Mouse (Mus musculus) heart, postnatal 4 days (tissue): ENCODE data around the gene Sept1. TPM values are rescaled to one million over a fixed set of nuclear protein-coding genes. Genes with fewer than 3 reads are reported as not detected.
A peak's percentile ranks its signal among the peaks of the same experiment; 100 is the strongest.

Experiments used
- DNase-seq: peaks from one replicate; pipeline ENCODE4 v3.0.0; 2021
- total RNA-seq, 2 experiments: library from RNA; stranded (reverse); gene quantifications; 2 replicates each; pipeline ENCODE4 v1.2.3; 2021

Gene Sept1
- total RNA-seq, 2 experiments from 2014 or later: 11.2 to 12.1 TPM

DNA sequence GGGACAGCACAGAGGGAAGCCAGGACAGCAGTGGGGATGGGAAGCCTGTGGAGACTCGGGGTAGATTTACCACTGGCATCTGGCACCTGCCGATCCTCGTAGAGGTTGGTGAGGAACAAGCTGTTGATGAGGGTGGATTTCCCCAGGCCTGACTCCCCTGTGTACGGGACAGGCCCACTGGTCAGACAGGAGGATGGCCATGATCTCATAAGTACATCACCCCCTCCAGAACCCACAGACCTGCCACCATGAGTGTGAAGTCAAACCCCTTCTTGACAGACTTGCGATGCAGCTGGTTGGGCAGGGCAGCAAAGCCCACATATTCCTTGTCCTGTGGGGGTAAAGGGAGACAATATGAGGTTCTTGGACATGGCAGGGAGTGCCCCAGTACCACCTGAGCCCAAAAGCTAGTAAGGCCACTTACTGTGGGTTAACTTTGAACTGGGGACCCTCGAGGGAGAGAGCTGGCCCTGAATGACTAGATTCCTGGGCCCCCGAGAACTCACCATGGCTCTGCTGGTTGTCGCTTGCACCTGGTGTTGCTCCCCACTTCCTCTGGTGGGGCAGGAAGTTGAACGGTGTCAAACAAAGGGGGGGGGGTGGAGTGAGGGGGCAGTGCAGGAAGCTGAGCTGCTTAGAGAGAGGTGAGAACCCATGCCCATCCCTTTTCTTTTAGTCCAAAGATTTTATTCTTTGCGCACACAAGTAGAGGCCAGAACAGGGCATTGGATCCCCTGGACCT, 14.9 kb downstream of the Sept1 start:
- DNase-seq: no peak

DNA sequence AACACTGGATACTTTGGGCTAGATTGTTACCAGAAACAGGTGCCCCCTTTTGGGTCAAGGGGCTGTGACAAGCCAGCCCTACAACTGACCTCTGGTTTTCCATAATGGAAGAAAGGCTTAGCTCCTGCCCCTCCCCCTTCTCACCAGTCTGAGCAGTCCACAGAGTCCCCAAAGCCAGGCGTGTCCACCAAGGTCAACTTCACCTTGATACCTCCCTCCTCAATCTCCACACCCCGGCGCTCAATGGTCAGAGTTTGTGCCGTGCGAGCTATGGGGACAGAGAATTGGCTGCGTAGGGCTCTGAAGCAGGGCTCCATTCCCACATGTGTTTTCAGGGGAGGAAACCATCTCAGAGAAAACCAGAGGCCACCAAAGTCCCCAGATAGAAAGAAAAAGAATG, 15.5 kb downstream of the Sept1 start:
- no peak for DNase-seq

DNA sequence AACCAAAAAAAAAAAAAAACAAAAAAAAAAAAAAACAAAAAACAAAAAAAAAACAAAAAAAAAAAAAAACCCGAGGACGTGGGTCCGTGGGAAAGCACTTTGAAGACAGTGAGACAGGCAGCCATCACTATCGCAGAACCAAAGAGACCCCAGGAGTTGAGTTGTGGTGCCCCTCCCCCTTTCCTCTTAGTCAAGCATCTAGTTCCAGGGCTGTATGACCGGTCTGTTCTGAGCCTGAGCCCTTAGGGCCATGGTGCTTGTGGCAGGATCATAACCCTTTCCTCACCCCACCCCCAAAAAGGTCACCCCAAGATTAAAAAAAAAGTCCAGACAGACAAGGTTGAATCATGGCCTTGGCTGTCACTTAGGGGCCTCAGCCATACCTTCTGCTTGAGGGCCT, 16.6 kb downstream of the Sept1 start:
- DNase-seq: no peak

DNA sequence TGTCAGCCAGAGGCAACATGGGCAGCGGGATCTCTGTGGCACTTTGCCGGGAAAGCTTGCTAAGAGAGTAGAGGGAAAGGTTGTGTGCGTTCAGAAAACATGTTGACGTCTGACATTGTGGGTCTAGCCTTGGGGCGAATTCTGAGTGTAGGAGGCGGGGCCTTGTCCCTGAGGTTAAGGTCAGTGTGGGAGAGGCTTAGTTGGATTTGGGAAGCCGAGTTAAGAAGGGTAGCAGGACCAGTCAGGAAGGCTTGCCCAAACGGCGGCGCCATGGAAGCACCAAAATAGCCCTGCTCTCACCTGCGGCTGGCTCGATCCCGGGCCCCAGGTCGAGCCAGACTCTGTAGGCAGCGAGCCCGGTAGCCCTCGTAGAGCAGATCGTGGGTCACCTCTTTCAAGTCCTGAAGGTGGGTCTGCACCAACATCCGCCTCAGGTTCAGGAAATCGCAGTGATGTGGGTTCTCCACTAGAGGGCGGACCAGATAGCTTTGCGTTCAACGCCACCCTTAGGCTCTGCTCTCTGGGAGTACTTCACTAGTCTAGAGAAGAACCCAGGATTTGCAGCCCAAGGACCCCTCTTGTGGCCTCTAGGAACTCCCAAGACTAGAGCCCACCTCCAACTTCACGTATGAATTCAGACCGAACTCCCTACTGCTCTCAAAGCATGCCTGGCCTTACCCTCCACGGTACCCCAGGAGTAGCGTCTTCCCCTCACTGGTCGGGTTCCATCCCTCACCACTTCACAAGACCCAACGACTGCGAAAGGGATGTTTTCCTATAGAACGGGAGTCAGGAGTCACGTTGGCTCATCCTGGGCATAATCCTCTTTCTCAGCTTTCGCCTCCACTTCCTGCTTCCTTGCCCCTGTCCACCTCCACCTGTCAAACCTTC, 17.7 kb downstream of the Sept1 start:
- peak; percentile 74 for DNase-seq

DNA sequence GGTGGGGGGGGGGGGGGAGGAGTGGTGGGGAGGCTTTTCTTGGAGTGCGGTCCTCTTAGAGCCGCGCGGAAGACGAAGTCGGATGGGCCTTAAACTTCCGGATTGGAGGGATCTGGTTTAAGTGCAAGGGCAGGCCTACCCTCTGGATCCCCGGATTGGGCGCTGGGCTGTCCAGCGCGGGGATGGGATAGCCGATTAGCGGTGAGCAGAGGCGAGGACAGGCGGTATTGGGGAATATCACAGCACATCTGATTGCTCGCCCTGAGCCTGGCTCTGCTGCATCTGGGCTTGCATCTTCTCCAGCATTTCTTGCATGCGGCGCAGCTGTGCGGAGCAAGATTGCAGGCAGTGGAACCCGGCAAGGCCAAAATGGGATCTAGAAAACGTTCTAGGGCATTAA, 18.4 kb downstream of the Sept1 start:
- DNase-seq: no peak

DNA sequence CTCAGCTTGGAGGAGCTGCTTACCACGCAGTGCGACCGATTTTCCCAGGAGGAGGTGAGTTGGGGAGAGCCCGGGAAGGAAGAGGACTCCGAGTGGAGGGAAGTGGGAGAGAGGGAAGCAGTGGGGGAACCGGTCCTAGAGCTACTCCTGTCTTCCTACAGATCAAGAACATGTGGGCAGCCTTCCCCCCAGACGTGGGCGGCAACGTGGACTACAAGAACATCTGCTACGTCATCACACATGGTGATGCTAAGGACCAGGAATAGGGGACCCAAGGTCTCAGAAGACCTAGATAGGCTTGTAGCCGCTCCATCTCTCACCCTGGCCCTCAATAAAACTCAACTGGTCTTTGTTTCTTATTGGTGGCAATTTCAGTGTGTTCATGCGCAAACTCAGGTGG, 19.0 kb downstream of the Sept1 start:
- no peak for DNase-seq

DNA sequence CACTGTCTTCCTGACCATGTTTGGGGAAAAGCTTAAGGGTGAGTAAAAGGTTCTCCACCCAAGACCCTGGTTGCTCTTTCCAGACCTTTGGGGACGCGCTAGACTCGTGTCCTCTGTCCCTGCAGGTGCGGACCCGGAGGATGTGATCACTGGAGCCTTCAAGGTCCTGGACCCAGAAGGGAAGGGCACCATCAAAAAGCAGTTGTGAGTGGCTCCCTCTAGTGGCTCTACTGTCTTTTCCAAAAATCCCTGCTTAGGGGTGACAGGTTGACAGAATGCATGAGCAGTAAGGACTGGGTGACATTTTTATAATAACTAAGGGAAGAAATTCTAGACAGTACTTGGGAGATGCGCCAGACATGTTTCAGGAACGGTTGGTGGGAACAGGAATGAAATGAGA, 19.4 kb downstream of the Sept1 start:
- DNase-seq: peak; percentile 53

DNA sequence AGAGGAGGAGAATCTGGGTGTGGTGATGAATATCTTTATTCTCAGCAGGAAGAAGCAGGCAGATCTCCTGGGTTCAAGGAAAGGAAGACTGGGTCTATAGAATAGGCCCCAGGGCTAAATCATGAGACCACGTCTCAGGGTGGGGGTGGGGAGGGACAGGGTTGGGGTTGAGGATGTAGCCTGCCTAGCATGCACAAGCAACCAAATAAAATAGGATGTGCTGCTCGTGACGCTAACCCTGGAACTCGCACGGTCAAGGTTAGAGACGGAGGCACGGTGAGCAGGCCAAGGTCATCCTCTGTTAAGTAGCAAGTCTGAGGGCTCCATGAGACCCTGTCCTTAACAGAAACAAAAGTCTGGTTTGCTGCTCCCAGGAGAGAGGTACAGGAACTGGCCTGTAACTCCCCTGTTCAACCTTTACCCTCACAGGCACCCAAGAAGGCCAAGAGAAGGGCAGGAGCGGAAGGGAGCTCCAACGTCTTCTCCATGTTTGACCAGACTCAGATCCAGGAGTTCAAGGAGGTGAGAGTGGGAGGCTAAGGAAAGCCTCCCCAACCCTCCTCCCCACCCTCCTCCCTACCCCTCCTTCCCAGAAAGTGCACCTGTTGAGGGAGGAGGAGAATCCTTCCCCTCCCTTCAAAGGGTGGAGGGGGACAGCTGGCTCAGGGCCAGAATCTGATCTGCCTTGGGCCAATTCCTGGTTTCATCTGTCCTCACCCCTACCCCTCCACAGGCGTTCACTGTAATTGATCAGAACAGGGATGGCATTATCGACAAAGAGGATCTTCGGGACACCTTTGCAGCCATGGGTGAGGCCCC, 20.3 kb downstream of the Sept1 start:
- DNase-seq: no peak

DNA sequence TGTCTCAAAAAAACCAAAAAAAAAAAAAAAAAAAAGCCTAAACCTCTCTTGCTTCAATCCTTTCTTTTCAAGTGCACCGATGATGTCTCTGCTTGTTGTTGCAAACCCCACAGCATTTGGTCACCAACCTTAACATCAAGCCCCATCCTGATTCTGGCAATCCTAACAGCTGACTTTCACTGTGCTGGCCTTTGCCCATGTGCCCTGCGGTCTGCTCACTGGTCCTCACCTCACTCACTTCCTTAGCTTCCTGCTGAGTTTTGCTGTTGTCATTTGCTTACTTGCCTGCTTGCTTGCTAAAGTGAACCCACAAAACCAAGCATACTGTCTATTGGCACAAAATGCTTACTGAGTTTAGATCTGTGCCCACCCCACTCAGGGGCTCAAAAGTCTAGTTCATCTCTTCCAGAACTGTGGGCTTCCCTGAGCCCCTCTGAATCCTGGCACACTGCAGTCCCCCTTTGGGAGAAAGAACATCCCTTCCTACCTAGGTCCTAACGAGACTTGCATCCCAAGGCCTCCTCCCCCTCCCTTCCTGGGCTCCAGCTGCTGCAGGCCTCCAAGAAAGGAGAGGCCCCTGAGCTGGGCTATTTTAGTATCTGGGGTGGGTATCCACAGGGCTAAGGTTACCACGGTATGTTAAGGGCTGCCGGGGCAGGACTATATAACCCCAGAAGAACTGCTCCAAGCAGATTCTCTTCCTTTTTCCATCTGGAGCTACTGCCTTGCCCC, 21.8 kb downstream of the Sept1 start:
- DNase-seq: no peak

DNA sequence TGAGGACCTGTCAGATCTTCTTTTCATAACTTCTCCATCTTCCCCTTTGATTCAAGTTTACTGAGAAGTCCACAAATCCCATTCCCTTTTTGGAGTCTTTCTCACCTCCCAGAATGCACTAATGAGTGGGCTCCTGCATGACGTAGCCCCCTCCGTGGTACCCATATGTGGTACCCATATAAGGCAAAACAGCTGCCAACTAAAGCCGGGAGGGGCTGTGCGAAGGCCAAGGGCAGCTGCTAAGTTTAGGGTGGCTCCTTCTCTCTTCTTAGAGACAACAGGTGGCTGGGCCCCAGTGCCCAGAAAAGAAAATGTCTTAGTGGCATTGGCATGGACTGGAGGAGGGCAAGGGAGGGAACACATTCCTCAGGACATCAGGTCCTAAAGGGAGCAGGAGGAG, 22.7 kb downstream of the Sept1 start:
- no peak for DNase-seq

DNA sequence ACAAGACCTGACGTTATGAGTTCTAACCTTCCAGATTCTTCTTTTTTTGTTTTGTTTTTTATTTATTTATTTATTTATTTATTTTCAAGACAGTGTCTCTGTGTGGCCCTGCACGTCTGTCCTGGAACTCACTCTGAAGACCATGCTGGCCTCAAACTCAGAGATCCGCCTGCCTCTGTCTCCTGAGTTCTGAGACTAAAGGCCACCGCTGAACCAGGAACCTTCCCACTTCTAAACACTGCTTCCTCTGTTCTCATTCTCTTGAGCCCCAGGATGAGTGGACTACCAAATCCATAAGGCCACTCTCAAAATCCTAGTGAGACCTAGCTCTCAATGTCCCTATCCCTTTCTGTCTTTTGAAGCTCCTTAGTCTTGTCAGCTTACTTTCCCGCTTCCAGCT, 23.1 kb downstream of the Sept1 start:
- DNase-seq: no peak

DNA sequence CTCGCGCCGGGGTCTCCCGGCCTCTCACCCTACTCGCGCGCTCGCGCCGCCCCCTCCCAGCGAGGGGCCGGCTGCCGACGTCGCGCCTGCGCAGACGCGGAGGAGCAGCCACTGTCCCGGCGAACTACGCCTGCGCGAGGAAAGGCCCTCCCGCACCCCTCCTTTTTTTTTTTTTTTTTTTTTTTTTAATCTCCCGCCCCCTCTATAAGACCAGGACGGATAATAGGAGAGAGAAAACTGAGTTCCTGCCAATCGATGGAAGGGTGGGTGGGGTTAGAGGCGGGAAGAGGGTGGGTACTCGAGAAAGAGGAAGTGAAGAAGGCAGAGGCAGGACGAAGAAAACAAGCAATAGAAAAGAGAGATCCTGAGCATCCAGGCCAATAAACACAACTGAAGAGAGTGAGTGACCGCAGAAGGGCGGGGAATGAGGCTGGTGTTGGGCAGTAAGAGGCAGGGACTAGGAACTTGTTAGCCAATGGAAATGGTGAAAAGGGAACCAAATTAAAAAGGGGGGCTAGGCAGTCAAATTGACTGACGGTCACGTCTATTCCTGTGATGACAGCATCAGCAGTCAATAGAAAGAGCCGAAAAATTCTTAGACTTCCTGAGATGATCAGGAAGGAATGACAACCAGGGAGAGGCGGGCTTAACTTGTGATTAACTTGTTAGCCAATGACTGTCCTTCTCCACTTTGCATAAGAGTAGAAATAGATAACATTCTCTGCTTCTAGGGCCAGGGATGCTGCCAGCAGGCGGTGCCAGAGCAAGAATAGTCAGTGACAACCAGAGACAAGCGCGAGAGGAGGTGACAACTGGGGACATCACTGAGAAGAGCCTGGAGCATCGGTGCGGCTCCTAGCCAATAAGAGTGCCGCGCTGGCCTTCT, 24.1 kb downstream of the Sept1 start, which contains the start of gene Mylpf:
Gene Mylpf, plus strand, starts transcription at position 338 of the 886 bp plus-strand sequence.
- peak; percentile 96 for DNase-seq

DNA sequence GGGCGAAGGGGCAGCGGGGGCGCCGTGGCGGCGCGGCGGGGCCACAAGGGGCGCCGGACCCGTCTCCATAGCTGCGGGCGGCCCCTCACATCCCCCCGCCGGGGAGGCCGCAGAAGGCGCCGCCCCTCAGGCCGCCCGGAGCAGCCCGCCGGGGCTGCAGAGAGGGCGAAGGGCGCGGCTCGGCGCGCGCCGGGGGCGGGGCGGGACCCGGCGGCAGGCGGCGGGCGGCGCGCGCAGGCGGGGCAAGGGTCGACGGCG, 24.7 kb downstream of the Sept1 start, which contains the start of gene Tbc1d10b:
Gene Tbc1d10b, minus strand, starts transcription at position 174 of the 258 bp plus-strand sequence.
- DNase-seq: no peak

DNA sequence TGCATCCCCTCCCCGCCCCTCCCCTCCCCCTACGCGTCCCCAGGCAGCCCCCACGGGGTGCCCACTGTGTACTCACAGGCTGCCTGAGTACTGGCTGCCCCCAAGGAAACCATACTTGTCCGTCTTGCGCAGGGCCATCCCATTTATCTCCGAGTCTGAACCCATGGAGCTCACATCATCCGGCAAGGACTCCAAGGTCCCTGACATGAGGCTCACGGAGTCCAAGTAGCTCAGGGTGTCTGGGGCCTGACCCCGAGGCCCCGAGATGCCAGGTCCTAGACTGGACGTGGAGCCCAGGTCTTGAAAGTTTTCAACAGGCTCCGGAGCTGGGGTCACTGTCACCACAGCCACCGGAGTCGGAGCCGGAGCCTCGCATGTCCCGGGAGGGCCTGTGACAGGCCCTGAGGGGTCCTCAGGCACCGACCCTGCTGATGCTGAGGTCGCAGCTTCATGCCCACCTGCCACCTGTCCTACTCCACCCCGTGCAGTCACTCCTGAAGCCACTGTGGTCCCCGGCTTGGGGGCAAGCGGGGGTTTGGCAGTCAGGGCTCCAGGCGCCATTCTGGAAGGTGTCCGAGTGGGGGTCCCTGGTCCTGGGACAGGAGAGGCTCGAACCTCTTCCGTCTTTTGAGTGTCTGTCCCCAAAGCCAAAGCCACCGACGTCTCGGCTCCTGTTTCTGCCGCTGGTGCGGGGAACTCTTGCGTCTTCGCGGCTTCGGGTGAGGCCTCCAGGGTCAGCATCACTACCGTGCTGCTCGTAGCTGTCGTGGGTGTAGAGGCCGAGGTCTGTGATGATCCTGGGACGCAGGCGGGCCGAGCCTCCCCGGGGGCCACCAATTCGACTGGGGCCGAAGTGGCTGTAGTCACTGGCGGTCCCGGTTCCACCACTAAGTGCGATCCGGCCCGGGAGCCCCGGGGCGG, 25.3 kb downstream of the Sept1 start:
- DNase-seq: no peak

DNA sequence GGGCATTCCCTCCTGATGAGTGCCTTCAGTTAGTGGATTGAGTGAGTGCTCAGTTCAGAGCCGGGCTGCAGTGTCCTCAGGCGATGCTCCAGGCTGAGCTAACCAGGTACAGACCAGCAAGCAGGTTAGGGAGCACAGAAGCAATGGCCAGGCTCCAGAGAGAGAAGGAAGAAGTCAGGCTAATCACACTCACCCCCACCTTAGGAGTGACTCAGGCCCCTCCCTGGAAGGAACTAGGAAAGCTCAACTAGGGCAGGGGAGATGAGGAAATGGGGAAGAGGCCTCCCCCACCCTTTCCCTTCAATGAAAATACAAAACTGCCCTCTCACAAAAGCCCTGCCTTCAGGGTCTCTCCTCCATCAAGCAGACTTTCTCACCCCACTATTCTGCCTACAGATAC, 26.3 kb downstream of the Sept1 start:
- DNase-seq: no peak

DNA sequence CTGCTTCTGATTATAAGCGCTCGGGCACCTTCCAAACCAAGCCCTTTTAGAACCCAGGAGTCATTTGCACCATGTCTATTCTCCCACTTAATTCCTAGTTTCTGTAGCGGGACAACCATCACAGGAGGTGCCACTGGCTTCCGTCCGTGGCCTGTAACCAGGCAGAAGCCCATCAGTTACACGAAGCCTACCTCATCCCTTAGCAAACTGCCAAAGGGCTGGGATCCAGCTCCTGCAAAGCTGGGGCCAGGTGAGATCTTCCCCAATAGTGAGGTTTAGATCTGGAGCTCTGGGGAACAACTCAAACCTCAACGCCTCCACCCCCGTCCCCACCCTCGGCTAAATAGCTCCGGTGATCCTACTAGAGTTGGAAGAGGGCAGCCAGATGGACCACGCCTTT, 36.4 kb downstream of the Sept1 start:
- DNase-seq: no peak

DNA sequence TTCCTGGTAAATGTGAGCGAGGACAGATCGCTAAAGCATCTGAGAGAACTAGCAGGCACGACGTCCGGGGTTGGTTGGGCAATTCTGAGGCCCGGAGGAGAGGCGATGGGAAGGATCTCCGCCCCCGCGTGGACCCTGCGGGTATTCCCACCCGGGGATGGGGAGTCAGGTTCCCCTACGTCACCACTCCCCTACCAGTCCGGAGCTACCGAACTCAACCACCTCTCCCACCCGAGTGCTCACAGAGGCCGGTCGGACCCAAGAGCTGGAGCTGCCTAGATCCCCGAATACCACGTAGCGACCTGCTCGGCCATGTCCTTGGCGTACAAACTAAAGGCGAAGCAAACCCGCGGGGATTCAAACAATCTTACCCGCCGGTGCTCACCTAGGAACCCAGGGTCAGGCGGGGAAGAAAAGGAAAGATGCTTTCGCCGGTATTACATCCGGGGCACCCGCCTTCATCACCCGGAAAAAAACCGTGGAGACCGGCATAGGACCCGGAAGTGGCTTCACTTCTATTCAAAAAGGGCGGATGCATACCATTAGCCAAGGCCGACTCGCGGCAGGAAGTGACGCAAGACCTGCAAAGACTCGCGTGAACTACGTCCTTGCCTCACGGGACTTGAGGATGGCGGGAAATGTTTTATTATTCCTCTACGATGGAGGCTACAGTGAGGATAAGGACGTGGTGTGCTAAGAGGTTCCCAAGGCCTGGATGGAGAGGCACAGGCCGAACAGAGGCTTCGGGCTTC, 37.2 kb downstream of the Sept1 start, which contains the start of gene Cd2bp2:
Gene Cd2bp2, minus strand, starts transcription at position 507 of the 752 bp plus-strand sequence.
- peak; percentile 95 for DNase-seq

DNA sequence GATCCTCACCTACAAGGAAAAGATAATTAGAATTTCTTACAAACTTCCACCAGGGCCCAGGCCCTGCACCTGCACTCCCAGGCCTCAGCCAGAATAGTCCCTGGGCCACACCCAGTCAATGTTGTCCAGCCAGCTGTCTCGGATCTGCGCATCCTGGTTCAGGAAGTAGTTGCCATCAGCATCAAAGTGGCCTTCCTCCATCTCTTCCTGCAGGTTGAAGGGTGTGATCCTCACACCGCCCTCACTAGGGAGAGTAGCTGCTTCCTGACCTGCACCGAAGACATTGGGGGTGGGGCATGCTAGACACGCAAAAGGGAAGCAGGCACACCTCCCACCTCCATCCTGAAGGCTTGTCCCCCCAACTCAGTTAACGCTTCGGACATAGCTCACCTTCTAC, 38.3 kb downstream of the Sept1 start:
- DNase-seq: no peak

DNA sequence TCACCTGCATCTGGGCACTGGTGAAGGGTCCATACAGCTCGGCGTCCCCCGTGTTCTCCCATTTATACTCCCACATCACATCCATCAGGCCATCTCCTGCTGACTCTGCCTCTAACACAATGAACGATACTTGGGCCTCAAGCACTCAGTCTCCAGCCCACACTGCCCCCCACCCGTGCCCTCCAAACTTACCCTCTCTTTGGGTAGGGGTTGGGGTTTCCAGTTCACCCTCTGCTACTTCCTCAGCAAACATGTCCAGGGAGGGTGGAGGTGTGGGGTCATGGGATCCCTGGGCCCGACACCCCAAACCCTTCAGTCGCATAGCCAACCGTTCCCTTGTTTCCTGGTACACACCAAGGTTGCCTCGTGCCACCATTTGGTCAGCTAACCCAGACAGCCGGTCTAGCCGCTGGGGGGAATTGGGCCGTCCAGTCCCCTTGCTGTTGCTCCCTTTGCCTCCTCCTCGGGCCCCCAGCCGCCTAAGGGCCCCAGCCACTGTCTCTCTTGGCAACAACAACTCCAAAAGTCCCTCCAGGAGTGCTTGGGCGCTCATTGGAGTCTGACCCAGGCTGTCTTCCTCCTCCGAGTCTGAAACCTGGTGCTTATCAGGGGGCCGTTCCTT, 38.8 kb downstream of the Sept1 start:
- DNase-seq: no peak
